Mouse (Mus musculus): ENCODE measurements around the gene Timm10b. TPM values are rescaled to one million over a fixed set of nuclear protein-coding genes. Genes with fewer than 3 reads are reported as not detected.
A peak's percentile ranks its signal among the peaks of the same experiment; 100 is the strongest.

Gene Timm10b
- polyA plus RNA-seq (2016; fragmentation: Nextera tagmentation; extraction: Ambion mirVana), result 158 and 163 TPM in 2 replicates

GRCm38 (mm10) chr7:105639756-105640155 lies at the start of gene Timm10b:
Timm10b (plus strand) TSS chr7:105640056.
- H3K9me3 ChIP-seq, result no peaks in the 10 kb centered on the region
- 10% methylated on average over 2 of the region's 2 CpGs for WGBS
- H3K27me3 ChIP-seq (replicated peaks; ENCODE audit: low read depth, poor library complexity, severe bottlenecking), result peaks cover 11% of the 10 kb centered on the region
- H3K36me3 ChIP-seq (replicated peaks), result peaks cover 56% of the 10 kb centered on the region
- H3K4me1 ChIP-seq, result peaks cover 23% of the 10 kb centered on the region
- H3K27ac ChIP-seq (replicated peaks), result peak within 1 kb of the TSS; percentile 85
- no peak for DNase-seq (ENCODE audit: low spot score)
- H3K4me3 ChIP-seq, result peak within 1 kb of the TSS; percentile 83

- Histone ChIP-seq H3K4me1 (peaks cover 3% of the 10 kb centered on the region; the same call in 1 of the 2 replicates), H3K27me3 (replicated peaks; ENCODE audit: low read depth, poor library complexity, severe bottlenecking) (no peaks in the 10 kb centered on the region), H3K27ac (replicated peaks) (no peak overlapping the region), H3K4me3 (no peak overlapping the region), H3K9me3 (no peaks in the 10 kb centered on the region), H3K36me3 (replicated peaks) (no peaks in the 10 kb centered on the region)
- WGBS, result 23% methylated on average over 7 of the region's 7 CpGs
- DNase-seq (ENCODE audit: low spot score), result no peak
Measured at GRCm38 (mm10) chr7:105590097-105590496, 49.8 kb upstream of the Timm10b start.

- H3K27me3 ChIP-seq (replicated peaks; ENCODE audit: low read depth, poor library complexity, severe bottlenecking), result no peaks in the 10 kb centered on the region
- peak; percentile 74 for DNase-seq (ENCODE audit: low spot score)
- 0 out of 2 replicates have a peak, but pooled peaks cover 4% of the 10 kb centered on the region for H3K9me3 ChIP-seq
- no peak overlapping the region for H3K4me3 ChIP-seq
- no peak overlapping the region for H3K27ac ChIP-seq (replicated peaks)
- no peaks in the 10 kb centered on the region for H3K36me3 ChIP-seq (replicated peaks)
- 33% methylated on average over 9 of the region's 9 CpGs for WGBS
- peaks cover 5% of the 10 kb centered on the region; the same call in 1 of the 2 replicates for H3K4me1 ChIP-seq
Measured at GRCm38 (mm10) chr7:105602860-105603623, 36.8 kb upstream of the Timm10b start.

- no peaks in the 10 kb centered on the region for H3K27me3 ChIP-seq (replicated peaks; ENCODE audit: low read depth, poor library complexity, severe bottlenecking)
- no peak for DNase-seq (ENCODE audit: low spot score)
- H3K27ac ChIP-seq (replicated peaks), result no peak overlapping the region
- no peaks in the 10 kb centered on the region; the same call in 1 of the 2 replicates for H3K4me1 ChIP-seq
- no peak overlapping the region for H3K4me3 ChIP-seq
- peaks cover 42% of the 10 kb centered on the region for H3K36me3 ChIP-seq (replicated peaks)
- WGBS, result 90% methylated on average over 3 of the region's 3 CpGs
- H3K9me3 ChIP-seq, result 0 out of 2 replicates have a peak, but pooled peaks cover 4% of the 10 kb centered on the region
Measured at GRCm38 (mm10) chr7:105608467-105608866, 31.4 kb upstream of the Timm10b start.

- peaks cover 74% of the 10 kb centered on the region for H3K36me3 ChIP-seq (replicated peaks)
Measured at GRCm38 (mm10) chr7:105611767-105612166, 28.1 kb upstream of the Timm10b start.

GRCm38 (mm10) chr7:105614400-105614799 lies 25.5 kb upstream of the Timm10b start:
- H3K27me3 ChIP-seq (replicated peaks; ENCODE audit: low read depth, poor library complexity, severe bottlenecking), result no peaks in the 10 kb centered on the region
- no peaks in the 10 kb centered on the region for H3K9me3 ChIP-seq
- H3K27ac ChIP-seq (replicated peaks), result no peak overlapping the region
- DNase-seq (ENCODE audit: low spot score), result no peak
- H3K4me1 ChIP-seq, result no peaks in the 10 kb centered on the region
- no peak overlapping the region for H3K4me3 ChIP-seq
- H3K36me3 ChIP-seq (replicated peaks), result peaks cover 99% of the 10 kb centered on the region
- 93% methylated on average over 1 of the region's 1 CpGs for WGBS

More at GRCm38 (mm10) chr7:105611767-105612166, 28.1 kb upstream of the Timm10b start:
- WGBS, result 98% methylated on average over 1 of the region's 1 CpGs
- no peak overlapping the region for H3K27ac ChIP-seq (replicated peaks)
- no peaks in the 10 kb centered on the region for H3K4me1 ChIP-seq
- no peak overlapping the region for H3K4me3 ChIP-seq
- DNase-seq (ENCODE audit: low spot score), result no peak
- H3K27me3 ChIP-seq (replicated peaks; ENCODE audit: low read depth, poor library complexity, severe bottlenecking), result no peaks in the 10 kb centered on the region
- H3K9me3 ChIP-seq, result no peaks in the 10 kb centered on the region

GRCm38 (mm10) chr7:105615720-105616119 lies 24.1 kb upstream of the Timm10b start:
- Histone ChIP-seq H3K9me3 (no peaks in the 10 kb centered on the region), H3K36me3 (replicated peaks) (peaks cover 99% of the 10 kb centered on the region), H3K27me3 (replicated peaks; ENCODE audit: low read depth, poor library complexity, severe bottlenecking) (no peaks in the 10 kb centered on the region), H3K4me1 (no peaks in the 10 kb centered on the region), H3K4me3 (no peak overlapping the region), H3K27ac (replicated peaks) (no peak overlapping the region)
- WGBS, result 80% methylated on average over 1 of the region's 1 CpGs
- DNase-seq (ENCODE audit: low spot score), result no peak

GRCm38 (mm10) chr7:105616561-105616960 lies 23.3 kb upstream of the Timm10b start:
- Histone ChIP-seq H3K27ac (replicated peaks) (no peak overlapping the region), H3K9me3 (no peaks in the 10 kb centered on the region), H3K4me1 (no peaks in the 10 kb centered on the region), H3K36me3 (replicated peaks) (peaks cover 99% of the 10 kb centered on the region), H3K27me3 (replicated peaks; ENCODE audit: low read depth, poor library complexity, severe bottlenecking) (no peaks in the 10 kb centered on the region), H3K4me3 (no peak overlapping the region)
- WGBS, result 92% methylated on average over 6 of the region's 6 CpGs
- DNase-seq (ENCODE audit: low spot score), result no peak

GRCm38 (mm10) chr7:105617810-105618209 lies 22.0 kb upstream of the Timm10b start:
- Histone ChIP-seq H3K4me1 (no peaks in the 10 kb centered on the region), H3K9me3 (no peaks in the 10 kb centered on the region), H3K27ac (replicated peaks) (no peak overlapping the region), H3K27me3 (replicated peaks; ENCODE audit: low read depth, poor library complexity, severe bottlenecking) (no peaks in the 10 kb centered on the region), H3K4me3 (no peak overlapping the region), H3K36me3 (replicated peaks) (peaks cover 98% of the 10 kb centered on the region)
- no peak for DNase-seq (ENCODE audit: low spot score)
- 96% methylated on average over 22 of the region's 22 CpGs for WGBS

- H3K4me1 ChIP-seq, result no peaks in the 10 kb centered on the region
- 78% methylated on average over 3 of the region's 3 CpGs for WGBS
- H3K27ac ChIP-seq (replicated peaks), result no peak overlapping the region
- H3K4me3 ChIP-seq, result no peak overlapping the region
- DNase-seq (ENCODE audit: low spot score), result no peak
- H3K27me3 ChIP-seq (replicated peaks; ENCODE audit: low read depth, poor library complexity, severe bottlenecking), result no peaks in the 10 kb centered on the region
- peaks cover 98% of the 10 kb centered on the region for H3K36me3 ChIP-seq (replicated peaks)
- H3K9me3 ChIP-seq, result no peaks in the 10 kb centered on the region
Measured at GRCm38 (mm10) chr7:105619701-105620100, 20.2 kb upstream of the Timm10b start.

GRCm38 (mm10) chr7:105621053-105621452 lies 18.8 kb upstream of the Timm10b start:
- H3K4me3 ChIP-seq, result no peak overlapping the region
- no peaks in the 10 kb centered on the region for H3K4me1 ChIP-seq
- H3K27me3 ChIP-seq (replicated peaks; ENCODE audit: low read depth, poor library complexity, severe bottlenecking), result no peaks in the 10 kb centered on the region
- no peak overlapping the region for H3K27ac ChIP-seq (replicated peaks)
- DNase-seq (ENCODE audit: low spot score), result no peak
- no peaks in the 10 kb centered on the region for H3K9me3 ChIP-seq
- H3K36me3 ChIP-seq (replicated peaks), result peaks cover 93% of the 10 kb centered on the region
- 84% methylated on average over 4 of the region's 4 CpGs for WGBS

GRCm38 (mm10) chr7:105621646-105622292 lies 18.1 kb upstream of the Timm10b start:
- Histone ChIP-seq H3K4me1 (no peaks in the 10 kb centered on the region), H3K27me3 (replicated peaks; ENCODE audit: low read depth, poor library complexity, severe bottlenecking) (no peaks in the 10 kb centered on the region), H3K27ac (replicated peaks) (no peak overlapping the region), H3K9me3 (no peaks in the 10 kb centered on the region), H3K4me3 (no peak overlapping the region), H3K36me3 (replicated peaks) (peaks cover 86% of the 10 kb centered on the region)
- no peak for DNase-seq (ENCODE audit: low spot score)
- 78% methylated on average over 8 of the region's 8 CpGs for WGBS

- Histone ChIP-seq H3K9me3 (no peaks in the 10 kb centered on the region), H3K4me3 (no peak overlapping the region), H3K4me1 (peaks cover 8% of the 10 kb centered on the region), H3K27me3 (replicated peaks; ENCODE audit: low read depth, poor library complexity, severe bottlenecking) (no peaks in the 10 kb centered on the region), H3K36me3 (replicated peaks) (peaks cover 50% of the 10 kb centered on the region), H3K27ac (replicated peaks) (no peak overlapping the region)
- no peak for DNase-seq (ENCODE audit: low spot score)
- 81% methylated on average over 6 of the region's 6 CpGs for WGBS
Measured at GRCm38 (mm10) chr7:105625397-105625796, 14.5 kb upstream of the Timm10b start.
